8 mouse cellular contexts compared by ENCODE assay signal in the genomic region with DNA sequence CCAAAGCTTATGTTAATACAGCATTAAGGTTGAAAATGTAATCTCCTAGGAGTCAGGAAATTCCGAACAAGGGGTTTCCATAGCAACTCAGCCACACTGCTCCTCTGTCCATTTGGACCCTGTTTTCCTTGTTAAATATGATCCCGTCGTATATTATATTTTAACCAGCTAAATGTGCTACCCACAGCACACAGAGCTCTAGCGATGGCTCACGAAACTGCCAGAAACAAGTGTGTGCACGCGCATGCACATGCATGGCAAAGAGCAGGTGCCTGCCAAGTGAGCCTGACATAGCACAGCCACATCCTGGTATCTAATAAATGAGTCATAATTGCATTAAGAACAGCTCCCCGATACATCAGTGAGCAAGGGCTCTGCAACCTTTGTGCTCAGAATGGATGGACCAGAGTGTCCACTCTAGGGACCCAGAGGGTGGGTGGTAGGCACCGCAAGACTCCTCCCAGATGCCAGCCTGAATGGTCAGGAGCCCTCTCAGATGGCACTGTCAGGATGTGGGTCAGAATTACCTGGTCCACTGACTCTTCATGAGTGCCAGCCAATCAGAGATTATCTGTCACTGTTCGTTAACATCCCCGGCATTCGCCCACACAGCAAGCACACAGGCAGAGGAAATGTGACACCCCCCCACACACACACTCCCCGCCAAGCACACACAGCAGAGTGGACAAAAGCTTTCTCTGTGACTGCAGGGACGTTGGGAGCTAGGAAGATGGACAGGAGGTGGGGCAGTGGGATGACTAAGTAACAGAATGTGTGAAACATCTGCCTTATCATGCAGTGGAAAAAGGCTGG.
DNase-seq lines count a peak whose midpoint lies in the region; ATAC-seq and TF ChIP-seq lines count a peak whose summit lies in the region.

No protein-coding gene starts in this region.

- H3K9ac ChIP-seq in embryonic facial prominence, embryonic 14.5 days (ENCODE audit: low read depth, low read length): no peak overlapping the region
- no peak overlapping the region for H3K9ac ChIP-seq in heart, postnatal 0 days (replicated peaks; ENCODE audit: low read depth, low read length)
- H3K9ac ChIP-seq in stomach, postnatal 0 days (ENCODE audit: low read length): no peak overlapping the region

- H3K9me3 ChIP-seq in embryonic facial prominence, embryonic 14.5 days (ENCODE audit: control insufficient read depth, low read length): no peaks in the 10 kb centered on the region
- H3K9me3 ChIP-seq in heart, postnatal 0 days (replicated peaks; ENCODE audit: control insufficient read depth, low read length): no peaks in the 10 kb centered on the region
- H3K9me3 ChIP-seq in midbrain, embryonic 10.5 days (replicated peaks): no peaks in the 10 kb centered on the region
- H3K9me3 ChIP-seq in stomach, postnatal 0 days (ENCODE audit: control insufficient read depth, low read length): no peaks in the 10 kb centered on the region

- H3K4me1 ChIP-seq in lung, adult 2 months (ENCODE audit: control insufficient read depth, insufficient read depth, low read length): peaks cover 2% of the 10 kb centered on the region; the same call in 1 of the 2 replicates
- peaks cover 13% of the 10 kb centered on the region for H3K4me1 ChIP-seq in embryonic facial prominence, embryonic 14.5 days (ENCODE audit: control insufficient read depth, insufficient read depth, low read length)
- peaks cover 14% of the 10 kb centered on the region for H3K4me1 ChIP-seq in heart, postnatal 0 days (ENCODE audit: control insufficient read depth, insufficient read depth)
- peaks cover 36% of the 10 kb centered on the region for H3K4me1 ChIP-seq in midbrain, embryonic 10.5 days
- no peaks in the 10 kb centered on the region; the same call in 1 of the 2 replicates for H3K4me1 ChIP-seq in stomach, postnatal 0 days (replicated peaks; ENCODE audit: control insufficient read depth, insufficient read depth)

- no peak overlapping the region for H3K4me3 ChIP-seq in lung, adult 2 months (replicated peaks; ENCODE audit: extremely low read depth, low read depth, low read length)
- no peak overlapping the region for H3K4me3 ChIP-seq in embryonic facial prominence, embryonic 14.5 days (ENCODE audit: low read depth, low read length)
- no peak overlapping the region for H3K4me3 ChIP-seq in heart, postnatal 0 days (ENCODE audit: low read depth, low read length)
- H3K4me3 ChIP-seq in midbrain, embryonic 10.5 days: no peak overlapping the region
- H3K4me3 ChIP-seq in stomach, postnatal 0 days (ENCODE audit: low read depth, low read length): no peak overlapping the region

- TF ChIP-seq CTCF in lung, adult 2 months (IDR thresholded peaks at IDR 0.05; ENCODE audit: insufficient read depth, low read length): no peak
- no peak for TF ChIP-seq CTCF in heart, postnatal 0 days (IDR thresholded peaks at IDR 0.05; ENCODE audit: low read depth)
- TF ChIP-seq CTCF in stomach, postnatal 0 days (IDR thresholded peaks at IDR 0.05; ENCODE audit: low read depth): no peak

- H3K4me2 ChIP-seq in embryonic facial prominence, embryonic 14.5 days (ENCODE audit: low read depth, low read length): no peak overlapping the region
- H3K4me2 ChIP-seq in heart, postnatal 0 days (ENCODE audit: low read depth, low read length): no peak overlapping the region
- H3K4me2 ChIP-seq in stomach, postnatal 0 days (replicated peaks; ENCODE audit: low read depth): no peak overlapping the region

- DNase-seq in lung, adult 18-20 months: peak; percentile 14 to 30
- DNase-seq in lung, adult 2 months: no peak
- peak; percentile 82 for DNase-seq in embryonic facial prominence, embryonic 14.5 days (ENCODE audit: low spot score)
- peak; percentile 73 for DNase-seq in heart, postnatal 0 days (ENCODE audit: low spot score)
- DNase-seq in layer of hippocampus, adult 18-20 months (ENCODE audit: low spot score in 2 of 2): peak; percentile 48 to 74
- DNase-seq in midbrain, embryonic 10.5 days (ENCODE audit: low spot score): peak; percentile 24
- DNase-seq in stomach, postnatal 0 days (ENCODE audit: low spot score): no peak

- TF ChIP-seq POLR2A in lung, adult 2 months (IDR thresholded peaks at IDR 0.05; ENCODE audit: borderline replicate concordance, extremely low read depth, low read depth, low read length): no peak

- WGBS in lung, adult 2 months: 50% methylated on average over 14 of the region's 14 CpGs
- WGBS in embryonic facial prominence, embryonic 14.5 days: 27% methylated on average over 14 of the region's 14 CpGs
- 31% methylated on average over 14 of the region's 14 CpGs for WGBS in heart, postnatal 0 days
- 61% methylated on average over 14 of the region's 14 CpGs for WGBS in midbrain, embryonic 10.5 days
- 33% methylated on average over 14 of the region's 14 CpGs for WGBS in stomach, postnatal 0 days

- no peaks in the 10 kb centered on the region for H3K36me3 ChIP-seq in embryonic facial prominence, embryonic 14.5 days (ENCODE audit: control insufficient read depth, insufficient read depth, low read length)
- H3K36me3 ChIP-seq in heart, postnatal 0 days (replicated peaks; ENCODE audit: control insufficient read depth, insufficient read depth, low read length): no peaks in the 10 kb centered on the region
- H3K36me3 ChIP-seq in midbrain, embryonic 10.5 days: no peaks in the 10 kb centered on the region
- no peaks in the 10 kb centered on the region for H3K36me3 ChIP-seq in stomach, postnatal 0 days (ENCODE audit: control insufficient read depth, insufficient read depth, low read length)

- no peak for TF ChIP-seq EP300 in heart, postnatal 0 days (IDR thresholded peaks at IDR 0.05; ENCODE audit: low read depth)
- no peak for TF ChIP-seq EP300 in stomach, postnatal 0 days (optimal IDR thresholded peaks at IDR 0.05)

- peak; percentile 84 for ATAC-seq in embryonic facial prominence, embryonic 14.5 days (ENCODE audit: low read depth)
- peak; percentile 39; the same call in 1 of the 2 replicates for ATAC-seq in heart, postnatal 0 days (ENCODE audit: insufficient read depth, low read depth)
- 0 out of 2 replicates have a peak, but pooled peaks have one; percentile 10 for ATAC-seq in stomach, postnatal 0 days (ENCODE audit: low FRiP score, low TSS enrichment)
- ATAC-seq in granulocyte monocyte progenitor cell, adult 5-6 weeks (replicated peaks; ENCODE audit: poor library complexity, severe bottlenecking): no peak

- H3K27me3 ChIP-seq in embryonic facial prominence, embryonic 14.5 days (replicated peaks; ENCODE audit: control insufficient read depth, insufficient read depth, low read length): no peaks in the 10 kb centered on the region
- H3K27me3 ChIP-seq in heart, postnatal 0 days (ENCODE audit: control insufficient read depth, insufficient read depth, low read length): no peaks in the 10 kb centered on the region
- H3K27me3 ChIP-seq in midbrain, embryonic 10.5 days (ENCODE audit: low read depth, poor library complexity, severe bottlenecking): peaks cover 29% of the 10 kb centered on the region
- no peaks in the 10 kb centered on the region for H3K27me3 ChIP-seq in stomach, postnatal 0 days (ENCODE audit: control insufficient read depth, insufficient read depth, low read length)

- peak overlapping the region; percentile 63; the same call in 1 of the 2 replicates for H3K27ac ChIP-seq in embryonic facial prominence, embryonic 14.5 days (replicated peaks; ENCODE audit: low read depth, low read length)
- no peak overlapping the region for H3K27ac ChIP-seq in heart, postnatal 0 days (ENCODE audit: low read depth)
- peak overlapping the region; percentile 72 for H3K27ac ChIP-seq in midbrain, embryonic 10.5 days (replicated peaks)
- peak overlapping the region; percentile 61 for H3K27ac ChIP-seq in stomach, postnatal 0 days (replicated peaks)

Comparison
In these comparisons a context has a peak if more than half of its experiments do, and no peak if none do; other contexts are left out.
1. DNase-seq: peak in lung, adult 18-20 months (2 of 2), embryonic facial prominence, embryonic 14.5 days (single experiment), heart, postnatal 0 days (single experiment), layer of hippocampus, adult 18-20 months (2 of 2) and midbrain, embryonic 10.5 days (single experiment); none in lung, adult 2 months (single experiment) and stomach, postnatal 0 days (single experiment).